Mouse (Mus musculus) forebrain, embryonic 14.5 days (tissue): ENCODE measurements around the gene Ndrg2. TPM values are rescaled to one million over a fixed set of nuclear protein-coding genes. Genes with fewer than 3 reads are reported as not detected.
A peak's percentile ranks its signal among the peaks of the same experiment; 100 is the strongest.
"Not testable (repeated sequence)": the region's sequence is repeated elsewhere in the genome, so short reads cannot be mapped to it uniquely, and the experiment has no call there.

ENCODE experiments used
- ATAC-seq: fragments of 200-750 bp; cut with Nextera tagmentation; 2 replicates; pipeline ENCODE4 v1.8.0; 2017; ENCODE audit warnings: mild to moderate bottlenecking, moderate library complexity
- DNase-seq: peaks from one replicate; pipeline ENCODE4 v3.0.0-alpha.2; 2015; ENCODE audit warnings: low spot score
- H3K27ac ChIP-seq: fragments of 300-500 bp; sonication (generic); 2 replicates; pipeline ENCODE4 v1.5.1; 2014; ENCODE audit warnings: low read depth, mild to moderate bottlenecking, control low read depth, low read length, moderate library complexity
- H3K27me3 ChIP-seq: fragments of 300-500 bp; sonication (generic); replicated peaks from 2 replicates; pipeline ENCODE4 v1.6.1; 2014; ENCODE audit warnings: low read length, control low read depth, mixed read lengths; ENCODE audit not compliant: control insufficient read depth, insufficient read depth
- H3K36me3 ChIP-seq: fragments of 300-500 bp; sonication (generic); 2 replicates; pipeline ENCODE4 v1.6.1; 2014; ENCODE audit warnings: low read length, control low read depth; ENCODE audit not compliant: control insufficient read depth, insufficient read depth
- H3K4me1 ChIP-seq: fragments of 300-500 bp; sonication (generic); 2 replicates; pipeline ENCODE4 v1.6.1; 2014; ENCODE audit warnings: antibody characterized with exemption, low read length, control low read depth; ENCODE audit not compliant: control insufficient read depth, insufficient read depth
- H3K4me2 ChIP-seq: fragments of 300-500 bp; sonication (generic); 2 replicates; pipeline ENCODE4 v1.6.1; 2014; ENCODE audit warnings: mild to moderate bottlenecking, control low read depth, low read length
- H3K4me3 ChIP-seq: fragments of 300-500 bp; sonication (generic); 2 replicates; pipeline ENCODE4 v1.5.1; 2014; ENCODE audit warnings: low read depth, low read length, control low read depth
- H3K9ac ChIP-seq: fragments of 300-500 bp; sonication (generic); 2 replicates; pipeline ENCODE4 v1.6.1; 2014; ENCODE audit warnings: mild to moderate bottlenecking, low read length, control low read depth, moderate library complexity
- H3K9me3 ChIP-seq: fragments of 300-500 bp; sonication (generic); replicated peaks from 2 replicates; pipeline ENCODE4 v1.6.1; 2016; ENCODE audit warnings: low read length, control low read depth, mixed read lengths; ENCODE audit not compliant: control insufficient read depth
- WGBS: fragments of 180-500 bp; shearing (Covaris S2); extraction: QIAGEN DNeasy Blood & Tissue Kit; methylation state at CpG from one replicate; pipeline ENCODE4 v1.1.7; 2014; 5-methylcytosine and 5-hydroxymethylcytosine counted together
- polyA plus RNA-seq: library from polyadenylated mRNA; unstranded; fragments of >200 nt; fragmentation: Nextera tagmentation; extraction: Ambion mirVana; gene quantifications from 2 replicates; pipeline ENCODE4 v1.2.1, GENCODE M21; 2014

Gene Ndrg2
- polyA plus RNA-seq, 1 experiment from 2014 or later: 127 TPM

- Histone ChIP-seq H3K4me1 (no peaks in the 10 kb centered on the region), H3K27me3 (no peaks in the 10 kb centered on the region), H3K9ac (no peak overlapping the region; the same call in 1 of the 2 replicates), H3K4me3 (no peak overlapping the region), H3K27ac (no peak overlapping the region), H3K36me3 (no peaks in the 10 kb centered on the region), H3K4me2 (no peak overlapping the region), H3K9me3 (no peaks in the 10 kb centered on the region)
- WGBS: 33% methylated on average over 5 of the region's 5 CpGs
- peak; percentile 93 for ATAC-seq
- peak; percentile 89 for DNase-seq
Measured at GRCm38 (mm10) chr14:51930824-51931223, 16.9 kb upstream of the Ndrg2 start.

- peak overlapping the region; percentile 21; the same call in 1 of the 2 replicates for H3K9ac ChIP-seq
- no peaks in the 10 kb centered on the region for H3K9me3 ChIP-seq
- DNase-seq: no peak
- no peak overlapping the region for H3K4me3 ChIP-seq
- no peak overlapping the region for H3K27ac ChIP-seq
- no peaks in the 10 kb centered on the region for H3K4me1 ChIP-seq
- H3K27me3 ChIP-seq: no peaks in the 10 kb centered on the region
- H3K4me2 ChIP-seq: no peak overlapping the region
- H3K36me3 ChIP-seq: no peaks in the 10 kb centered on the region
- 72% methylated on average over 9 of the region's 9 CpGs for WGBS
- ATAC-seq: no peak
Measured at GRCm38 (mm10) chr14:51929968-51930367, 16.0 kb upstream of the Ndrg2 start.

- H3K9ac ChIP-seq: no peak overlapping the region
- DNase-seq: peak; percentile 39
- H3K4me2 ChIP-seq: no peak overlapping the region
- H3K4me3 ChIP-seq: no peak overlapping the region
- no peaks in the 10 kb centered on the region for H3K36me3 ChIP-seq
- WGBS: 76% methylated on average over 8 of the region's 8 CpGs
- H3K27me3 ChIP-seq: no peaks in the 10 kb centered on the region
- no peaks in the 10 kb centered on the region for H3K4me1 ChIP-seq
- no peak overlapping the region for H3K27ac ChIP-seq
- H3K9me3 ChIP-seq: no peaks in the 10 kb centered on the region
- no peak for ATAC-seq
Measured at GRCm38 (mm10) chr14:51929309-51929943, 15.5 kb upstream of the Ndrg2 start.

- not testable (repeated sequence) for ATAC-seq, H3K9me3 ChIP-seq, H3K27ac ChIP-seq, DNase-seq, H3K9ac ChIP-seq, H3K4me2 ChIP-seq, H3K27me3 ChIP-seq, H3K36me3 ChIP-seq, H3K4me1 ChIP-seq, H3K4me3 ChIP-seq
- WGBS: 96% methylated on average over 11 of the region's 11 CpGs
Measured at GRCm38 (mm10) chr14:51926930-51927329, 13.0 kb upstream of the Ndrg2 start.

GRCm38 (mm10) chr14:51923492-51923891, 9.5 kb upstream of the Ndrg2 start:
- 89% methylated on average over 4 of the region's 4 CpGs for WGBS
- no peaks in the 10 kb centered on the region for H3K36me3 ChIP-seq
- H3K27me3 ChIP-seq: no peaks in the 10 kb centered on the region
- no peak overlapping the region for H3K4me3 ChIP-seq
- ATAC-seq (no peak), DNase-seq (no peak)
- H3K4me1 ChIP-seq: no peaks in the 10 kb centered on the region
- H3K9ac ChIP-seq: no peak overlapping the region
- H3K9me3 ChIP-seq: no peaks in the 10 kb centered on the region
- H3K27ac ChIP-seq: no peak overlapping the region
- no peak overlapping the region for H3K4me2 ChIP-seq

- 88% methylated on average over 2 of the region's 2 CpGs for WGBS
- DNase-seq: no peak
- H3K9me3 ChIP-seq: no peaks in the 10 kb centered on the region
- no peak overlapping the region for H3K4me3 ChIP-seq
- H3K27me3 ChIP-seq: no peaks in the 10 kb centered on the region
- no peak overlapping the region for H3K4me2 ChIP-seq
- H3K36me3 ChIP-seq: no peaks in the 10 kb centered on the region
- no peak overlapping the region for H3K9ac ChIP-seq
- H3K4me1 ChIP-seq: no peaks in the 10 kb centered on the region
- H3K27ac ChIP-seq: no peak overlapping the region
- ATAC-seq: no peak
Measured at GRCm38 (mm10) chr14:51922910-51923309, 9.0 kb upstream of the Ndrg2 start.

- Histone ChIP-seq H3K4me2 (no peak within 1 kb of the TSS), H3K27ac (no peak within 1 kb of the TSS)
- ATAC-seq: no peak
Measured at GRCm38 (mm10) chr14:51922571-51922865, 8.6 kb upstream of the Ndrg2 start, which contains the start of gene Rnase13. Rnase13 (minus strand) TSS chr14:51922773.

GRCm38 (mm10) chr14:51921759-51922570, 8.0 kb upstream of the Ndrg2 start:
- no peak overlapping the region for H3K4me3 ChIP-seq
- no peaks in the 10 kb centered on the region for H3K27me3 ChIP-seq
- DNase-seq (peak; percentile 27), ATAC-seq (peak; percentile 29; the same call in 1 of the 2 replicates)
- no peaks in the 10 kb centered on the region for H3K36me3 ChIP-seq
- H3K9me3 ChIP-seq: no peaks in the 10 kb centered on the region
- no peaks in the 10 kb centered on the region for H3K4me1 ChIP-seq
- H3K4me2 ChIP-seq: no peak overlapping the region
- H3K27ac ChIP-seq: no peak overlapping the region
- WGBS: 74% methylated on average over 16 of the region's 16 CpGs
- H3K9ac ChIP-seq: no peak overlapping the region

More at GRCm38 (mm10) chr14:51922571-51922865, 8.6 kb upstream of the Ndrg2 start, which contains the start of gene Rnase13:
- WGBS: 62% methylated on average over 7 of the region's 7 CpGs
- Histone ChIP-seq H3K36me3 (no peaks in the 10 kb centered on the region), H3K9me3 (no peaks in the 10 kb centered on the region), H3K9ac (no peak within 1 kb of the TSS), H3K27me3 (no peaks in the 10 kb centered on the region), H3K4me1 (no peaks in the 10 kb centered on the region), H3K4me3 (no peak within 1 kb of the TSS)
- DNase-seq: no peak

GRCm38 (mm10) chr14:51918966-51919365, 5.0 kb upstream of the Ndrg2 start:
- Histone ChIP-seq H3K9me3 (no peaks in the 10 kb centered on the region), H3K9ac (no peak overlapping the region), H3K27me3 (no peaks in the 10 kb centered on the region), H3K4me2 (no peak overlapping the region), H3K4me1 (no peaks in the 10 kb centered on the region; the same call in 1 of the 2 replicates), H3K36me3 (no peaks in the 10 kb centered on the region), H3K27ac (no peak overlapping the region), H3K4me3 (no peak overlapping the region)
- 89% methylated on average over 4 of the region's 4 CpGs for WGBS
- DNase-seq (no peak), ATAC-seq (no peak)
